Mouse (Mus musculus): ENCODE results near the gene Nme3. TPM values are rescaled to one million over a fixed set of nuclear protein-coding genes. Genes with fewer than 3 reads are reported as not detected.

Nme3 gene
- polyA plus RNA-seq, 1 experiment from 2014 or later, result 57.1 TPM

- Histone ChIP-seq H3K27ac (ENCODE audit: low read depth, low read length) (0 out of 2 replicates have a peak overlapping the region, but pooled peaks have one; percentile 34), H3K4me3 (ENCODE audit: low read depth, low read length) (peak overlapping the region; percentile 88), H3K4me1 (ENCODE audit: control insufficient read depth, insufficient read depth, low read length) (peaks cover 14% of the 10 kb centered on the region), H3K27me3 (ENCODE audit: control insufficient read depth, insufficient read depth, low read length) (no peaks in the 10 kb centered on the region), H3K4me2 (ENCODE audit: low read depth) (peak overlapping the region; percentile 92), H3K9ac (ENCODE audit: low read length) (peak overlapping the region; percentile 87), H3K9me3 (ENCODE audit: control insufficient read depth, low read length) (no peaks in the 10 kb centered on the region), H3K36me3 (ENCODE audit: control insufficient read depth, insufficient read depth, low read length) (peaks cover 12% of the 10 kb centered on the region)
- peak; percentile 29 for ATAC-seq (ENCODE audit: insufficient read depth, low FRiP score, low TSS enrichment)
- DNase-seq (ENCODE audit: low spot score), result no peak
- WGBS, result 1% methylated on average over 18 of the region's 18 CpGs
Measured at GRCm38 (mm10) chr17:24886932-24887271, 9.4 kb upstream of the Nme3 start.

GRCm38 (mm10) chr17:24887291-24888080 is 8.8 kb upstream of the Nme3 start:
- H3K9me3 ChIP-seq (ENCODE audit: control insufficient read depth, low read length), result no peaks in the 10 kb centered on the region
- peak overlapping the region; percentile 88 for H3K4me3 ChIP-seq (ENCODE audit: low read depth, low read length)
- H3K36me3 ChIP-seq (ENCODE audit: control insufficient read depth, insufficient read depth, low read length), result peaks cover 12% of the 10 kb centered on the region
- DNase-seq (ENCODE audit: low spot score) (no peak), ATAC-seq (ENCODE audit: insufficient read depth, low FRiP score, low TSS enrichment) (no peak)
- H3K27me3 ChIP-seq (ENCODE audit: control insufficient read depth, insufficient read depth, low read length), result no peaks in the 10 kb centered on the region
- 0 out of 2 replicates have a peak overlapping the region, but pooled peaks have one; percentile 34 for H3K27ac ChIP-seq (ENCODE audit: low read depth, low read length)
- 73% methylated on average over 18 of the region's 18 CpGs for WGBS
- peak overlapping the region; percentile 92 for H3K4me2 ChIP-seq (ENCODE audit: low read depth)
- H3K9ac ChIP-seq (ENCODE audit: low read length), result peak overlapping the region; percentile 87
- H3K4me1 ChIP-seq (ENCODE audit: control insufficient read depth, insufficient read depth, low read length), result peaks cover 14% of the 10 kb centered on the region

- Histone ChIP-seq H3K9me3 (ENCODE audit: control insufficient read depth, low read length) (no peaks in the 10 kb centered on the region), H3K27ac (ENCODE audit: low read depth, low read length) (no peak overlapping the region), H3K4me2 (ENCODE audit: low read depth) (no peak overlapping the region), H3K4me1 (ENCODE audit: control insufficient read depth, insufficient read depth, low read length) (peaks cover 15% of the 10 kb centered on the region), H3K9ac (ENCODE audit: low read length) (no peak overlapping the region), H3K4me3 (ENCODE audit: low read depth, low read length) (no peak overlapping the region), H3K27me3 (ENCODE audit: control insufficient read depth, insufficient read depth, low read length) (no peaks in the 10 kb centered on the region), H3K36me3 (ENCODE audit: control insufficient read depth, insufficient read depth, low read length) (peaks cover 10% of the 10 kb centered on the region)
- WGBS, result 92% methylated on average over 3 of the region's 3 CpGs
- DNase-seq (ENCODE audit: low spot score) (no peak), ATAC-seq (ENCODE audit: insufficient read depth, low FRiP score, low TSS enrichment) (no peak)
Measured at GRCm38 (mm10) chr17:24888862-24889261, 7.4 kb upstream of the Nme3 start.

- Histone ChIP-seq H3K4me3 (ENCODE audit: low read depth, low read length) (no peak overlapping the region; the same call in 1 of the 2 replicates), H3K9me3 (ENCODE audit: control insufficient read depth, low read length) (no peaks in the 10 kb centered on the region), H3K27ac (ENCODE audit: low read depth, low read length) (no peak overlapping the region), H3K27me3 (ENCODE audit: control insufficient read depth, insufficient read depth, low read length) (no peaks in the 10 kb centered on the region), H3K4me2 (ENCODE audit: low read depth) (no peak overlapping the region), H3K4me1 (ENCODE audit: control insufficient read depth, insufficient read depth, low read length) (peaks cover 18% of the 10 kb centered on the region), H3K36me3 (ENCODE audit: control insufficient read depth, insufficient read depth, low read length) (peaks cover 10% of the 10 kb centered on the region), H3K9ac (ENCODE audit: low read length) (no peak overlapping the region)
- WGBS, result 88% methylated on average over 19 of the region's 19 CpGs
- DNase-seq (ENCODE audit: low spot score) (no peak), ATAC-seq (ENCODE audit: insufficient read depth, low FRiP score, low TSS enrichment) (no peak)
Measured at GRCm38 (mm10) chr17:24890151-24891092, 5.9 kb upstream of the Nme3 start.

- no peak for DNase-seq (ENCODE audit: low spot score)
- Histone ChIP-seq H3K27ac (ENCODE audit: low read depth, low read length) (no peak overlapping the region), H3K4me1 (ENCODE audit: control insufficient read depth, insufficient read depth, low read length) (peaks cover 22% of the 10 kb centered on the region), H3K27me3 (ENCODE audit: control insufficient read depth, insufficient read depth, low read length) (no peaks in the 10 kb centered on the region), H3K36me3 (ENCODE audit: control insufficient read depth, insufficient read depth, low read length) (peaks cover 10% of the 10 kb centered on the region), H3K4me3 (ENCODE audit: low read depth, low read length) (no peak overlapping the region), H3K9me3 (ENCODE audit: control insufficient read depth, low read length) (no peaks in the 10 kb centered on the region), H3K4me2 (ENCODE audit: low read depth) (no peak overlapping the region), H3K9ac (ENCODE audit: low read length) (no peak overlapping the region)
- WGBS, result 94% methylated on average over 12 of the region's 13 CpGs
- ATAC-seq (ENCODE audit: insufficient read depth, low FRiP score, low TSS enrichment), result no peak
Measured at GRCm38 (mm10) chr17:24891321-24891720, 5.0 kb upstream of the Nme3 start.

GRCm38 (mm10) chr17:24892785-24893184 is 3.5 kb upstream of the Nme3 start:
- DNase-seq (ENCODE audit: low spot score), result no peak
- WGBS, result 93% methylated on average over 12 of the region's 12 CpGs
- H3K27ac ChIP-seq (ENCODE audit: low read depth, low read length), result no peak overlapping the region
- H3K36me3 ChIP-seq (ENCODE audit: control insufficient read depth, insufficient read depth, low read length), result peaks cover 12% of the 10 kb centered on the region
- H3K4me2 ChIP-seq (ENCODE audit: low read depth), result no peak overlapping the region
- H3K4me3 ChIP-seq (ENCODE audit: low read depth, low read length), result no peak overlapping the region
- peaks cover 25% of the 10 kb centered on the region for H3K4me1 ChIP-seq (ENCODE audit: control insufficient read depth, insufficient read depth, low read length)
- no peaks in the 10 kb centered on the region for H3K9me3 ChIP-seq (ENCODE audit: control insufficient read depth, low read length)
- ATAC-seq (ENCODE audit: insufficient read depth, low FRiP score, low TSS enrichment), result no peak
- no peak overlapping the region for H3K9ac ChIP-seq (ENCODE audit: low read length)
- no peaks in the 10 kb centered on the region for H3K27me3 ChIP-seq (ENCODE audit: control insufficient read depth, insufficient read depth, low read length)

GRCm38 (mm10) chr17:24893276-24893675 is 3.0 kb upstream of the Nme3 start:
- no peak overlapping the region for H3K4me3 ChIP-seq (ENCODE audit: low read depth, low read length)
- H3K9ac ChIP-seq (ENCODE audit: low read length), result no peak overlapping the region
- no peak overlapping the region for H3K4me2 ChIP-seq (ENCODE audit: low read depth)
- no peak overlapping the region for H3K27ac ChIP-seq (ENCODE audit: low read depth, low read length)
- 93% methylated on average over 2 of the region's 2 CpGs for WGBS
- H3K27me3 ChIP-seq (ENCODE audit: control insufficient read depth, insufficient read depth, low read length), result no peaks in the 10 kb centered on the region
- ATAC-seq (ENCODE audit: insufficient read depth, low FRiP score, low TSS enrichment) (no peak), DNase-seq (ENCODE audit: low spot score) (no peak)
- H3K4me1 ChIP-seq (ENCODE audit: control insufficient read depth, insufficient read depth, low read length), result peaks cover 24% of the 10 kb centered on the region
- H3K9me3 ChIP-seq (ENCODE audit: control insufficient read depth, low read length), result no peaks in the 10 kb centered on the region
- peaks cover 14% of the 10 kb centered on the region for H3K36me3 ChIP-seq (ENCODE audit: control insufficient read depth, insufficient read depth, low read length)

GRCm38 (mm10) chr17:24894061-24894994 is 2.0 kb upstream of the Nme3 start:
- DNase-seq (ENCODE audit: low spot score) (no peak), ATAC-seq (ENCODE audit: insufficient read depth, low FRiP score, low TSS enrichment) (0 out of 2 replicates have a peak, but pooled peaks have one; percentile 6)
- peak overlapping the region; percentile 88 for H3K4me3 ChIP-seq (ENCODE audit: low read depth, low read length)
- H3K9ac ChIP-seq (ENCODE audit: low read length), result peak overlapping the region; percentile 87
- no peaks in the 10 kb centered on the region for H3K27me3 ChIP-seq (ENCODE audit: control insufficient read depth, insufficient read depth, low read length)
- peaks cover 21% of the 10 kb centered on the region for H3K36me3 ChIP-seq (ENCODE audit: control insufficient read depth, insufficient read depth, low read length)
- 11% methylated on average over 31 of the region's 31 CpGs for WGBS
- peaks cover 24% of the 10 kb centered on the region for H3K4me1 ChIP-seq (ENCODE audit: control insufficient read depth, insufficient read depth, low read length)
- peak overlapping the region; percentile 99 for H3K4me2 ChIP-seq (ENCODE audit: low read depth)
- H3K27ac ChIP-seq (ENCODE audit: low read depth, low read length), result peak overlapping the region; percentile 67
- H3K9me3 ChIP-seq (ENCODE audit: control insufficient read depth, low read length), result no peaks in the 10 kb centered on the region
